Mouse (Mus musculus) megakaryocyte-erythroid progenitor cell, adult 5-6 weeks (primary cell): Measurements from ENCODE around the gene Slc35d1. TPM values are rescaled to one million over a fixed set of nuclear protein-coding genes. Genes with fewer than 3 reads are reported as not detected.
"Not testable (repeated sequence)": the region's sequence is repeated elsewhere in the genome, so short reads cannot be mapped to it uniquely, and the experiment has no call there.

Experiments used
- ATAC-seq: replicated peaks from 2 replicates; pipeline ENCODE4 v1.8.0; 2016; ENCODE audit warnings: mild to moderate bottlenecking, inconsistent platforms; ENCODE audit not compliant: severe bottlenecking, poor library complexity, low FRiP score, low TSS enrichment
- total RNA-seq, 2 experiments: library from RNA; stranded (forward) in 1 of 2; stranded (reverse) in 1 of 2; fragments of 200-1000, 215-1000 nt in 1 of 2; fragments of >200 nt in 1 of 2; fragmentation: Nextera tagmentation in 1 of 2; gene quantifications; 2 replicates each; pipeline ENCODE4 v1.2.3; 2014 to 2017

The Slc35d1 gene
- total RNA-seq, 2 experiments from 2014 or later, result 10.6 to 18.5 TPM

GRCm38 (mm10) chr4:103192421-103192820 lies 22.5 kb downstream of the Slc35d1 start:
- no peak for ATAC-seq

GRCm38 (mm10) chr4:103188786-103189640 lies 26.0 kb downstream of the Slc35d1 start:
- peak; percentile 85 for ATAC-seq

GRCm38 (mm10) chr4:103180300-103180888 lies 34.6 kb downstream of the Slc35d1 start:
- no peak for ATAC-seq

GRCm38 (mm10) chr4:103179581-103179980 lies 35.4 kb downstream of the Slc35d1 start:
- ATAC-seq, result no peak

- no peak for ATAC-seq
These were observed 36.2 kb downstream of the Slc35d1 start for GRCm38 (mm10) chr4:103178635-103179318.

- no peak for ATAC-seq
These were observed 37.3 kb downstream of the Slc35d1 start for GRCm38 (mm10) chr4:103177681-103178080.

GRCm38 (mm10) chr4:103174001-103174400 lies 41.0 kb downstream of the Slc35d1 start:
- no peak for ATAC-seq

DNA sequence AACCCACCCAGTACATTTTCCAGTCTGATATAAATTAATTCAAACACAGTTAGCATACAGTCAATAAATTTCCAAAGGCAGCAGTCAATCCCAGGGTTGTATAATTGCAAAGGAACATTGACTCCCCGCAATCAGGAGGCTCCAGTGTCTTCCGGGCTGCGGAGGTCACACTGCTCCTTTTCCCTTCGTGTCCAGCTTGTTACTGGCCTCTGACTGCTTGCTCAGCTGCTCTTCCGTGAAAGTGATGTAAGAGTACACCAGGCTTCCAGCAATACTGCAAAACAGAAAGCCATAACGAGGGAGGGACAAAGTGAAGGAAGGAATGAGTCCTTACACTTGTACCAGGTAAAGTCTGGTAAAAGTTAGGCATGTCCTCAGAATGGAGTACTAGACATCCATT lies 41.5 kb downstream of the Slc35d1 start:
- no peak for ATAC-seq

DNA sequence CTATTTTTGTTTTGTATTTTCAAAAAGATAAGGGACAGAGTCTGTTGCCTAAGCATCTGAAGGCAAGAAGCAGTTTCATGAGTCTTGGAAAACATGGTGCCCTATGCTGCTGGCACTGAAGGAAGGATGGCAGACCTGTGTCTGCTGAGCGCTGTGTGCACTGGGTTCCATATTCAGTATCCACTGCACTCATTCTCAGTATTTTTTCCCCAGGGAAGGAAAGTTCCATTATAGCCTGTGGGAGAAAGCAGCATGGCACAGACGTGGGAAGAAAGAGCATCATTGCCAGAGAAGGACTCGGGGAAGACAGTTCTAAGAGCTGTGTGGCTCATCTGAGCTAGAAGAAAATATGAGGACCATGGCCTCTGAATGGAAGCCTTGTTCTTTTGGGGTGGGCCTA lies 43.7 kb downstream of the Slc35d1 start:
- ATAC-seq, result no peak

- ATAC-seq, result not testable (repeated sequence)
These were observed 48.8 kb downstream of the Slc35d1 start for GRCm38 (mm10) chr4:103166198-103166597.

GRCm38 (mm10) chr4:103158781-103159180 lies 56.2 kb downstream of the Slc35d1 start:
- no peak for ATAC-seq

DNA sequence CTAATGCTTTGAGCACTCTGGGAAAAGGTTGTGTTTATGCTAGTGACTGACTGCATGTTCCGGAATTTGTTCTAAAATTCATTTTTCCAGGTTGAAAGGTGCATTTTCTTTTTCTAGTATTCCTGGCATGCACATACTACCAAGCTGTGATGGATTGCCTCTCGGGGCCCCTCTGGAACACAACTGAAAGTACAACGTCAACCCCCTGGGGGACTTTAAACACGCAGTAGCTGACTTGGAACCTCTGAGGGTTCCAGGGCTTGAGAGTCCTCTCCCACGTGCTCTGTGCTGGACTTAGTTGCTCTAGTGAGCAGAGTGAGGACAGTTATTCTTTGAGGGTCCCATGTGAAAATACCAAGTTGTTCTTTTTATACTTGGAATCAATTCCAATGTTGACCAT lies 63.0 kb downstream of the Slc35d1 start:
- no peak for ATAC-seq

DNA sequence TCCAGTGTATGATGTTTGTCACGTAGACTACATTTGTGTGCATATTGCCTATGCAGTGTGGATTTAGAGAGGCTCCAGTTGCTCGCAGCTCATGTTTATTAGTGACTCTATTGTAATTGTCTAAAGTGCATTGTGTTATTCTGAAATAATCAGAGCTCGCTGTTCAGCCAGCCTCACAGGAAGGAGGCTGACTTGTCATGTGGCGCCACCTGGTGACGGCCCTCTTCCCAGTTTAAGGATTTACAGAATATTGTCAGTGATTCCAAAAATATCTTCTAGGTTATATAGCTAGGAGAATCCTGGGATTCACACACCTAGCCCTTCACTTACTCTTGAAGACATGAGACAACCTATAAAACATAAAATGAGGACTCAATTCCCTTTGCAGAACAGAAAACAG lies 68.6 kb downstream of the Slc35d1 start:
- ATAC-seq, result peak; percentile 85

- ATAC-seq, result no peak
These were observed 78.0 kb downstream of the Slc35d1 start for GRCm38 (mm10) chr4:103136946-103137345.

GRCm38 (mm10) chr4:103126533-103126932 lies 88.4 kb downstream of the Slc35d1 start:
- peak; percentile 64 for ATAC-seq

GRCm38 (mm10) chr4:103123606-103124005 lies 91.4 kb downstream of the Slc35d1 start:
- ATAC-seq, result peak; percentile 62

DNA sequence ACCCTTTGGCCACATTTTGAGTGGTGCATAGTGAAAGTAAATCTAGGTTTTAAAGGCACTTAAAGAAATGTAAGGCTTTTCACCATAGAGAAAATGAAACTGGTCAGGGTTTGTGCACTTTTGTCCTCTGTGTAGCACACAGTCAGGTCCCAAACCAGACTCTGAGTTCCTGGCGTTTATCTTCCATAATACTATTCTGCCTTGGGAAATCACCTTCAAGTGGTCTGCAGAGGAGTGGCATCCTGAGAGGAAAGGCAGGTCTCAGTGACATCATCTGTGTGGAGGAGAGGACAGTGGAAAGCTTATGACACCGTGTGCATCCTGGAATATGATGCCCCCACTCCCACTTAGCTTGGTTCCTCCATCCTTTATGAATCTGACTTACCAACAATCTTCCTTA lies 91.9 kb downstream of the Slc35d1 start:
- ATAC-seq, result peak; percentile 27; the same call in 1 of the 2 replicates

- ATAC-seq, result peak; percentile 39; the same call in 1 of the 2 replicates
These were observed 94.0 kb downstream of the Slc35d1 start for GRCm38 (mm10) chr4:103120874-103121389.
